Mouse (Mus musculus): ENCODE results near the gene Hfe2.

Gene Hfe2

DNA sequence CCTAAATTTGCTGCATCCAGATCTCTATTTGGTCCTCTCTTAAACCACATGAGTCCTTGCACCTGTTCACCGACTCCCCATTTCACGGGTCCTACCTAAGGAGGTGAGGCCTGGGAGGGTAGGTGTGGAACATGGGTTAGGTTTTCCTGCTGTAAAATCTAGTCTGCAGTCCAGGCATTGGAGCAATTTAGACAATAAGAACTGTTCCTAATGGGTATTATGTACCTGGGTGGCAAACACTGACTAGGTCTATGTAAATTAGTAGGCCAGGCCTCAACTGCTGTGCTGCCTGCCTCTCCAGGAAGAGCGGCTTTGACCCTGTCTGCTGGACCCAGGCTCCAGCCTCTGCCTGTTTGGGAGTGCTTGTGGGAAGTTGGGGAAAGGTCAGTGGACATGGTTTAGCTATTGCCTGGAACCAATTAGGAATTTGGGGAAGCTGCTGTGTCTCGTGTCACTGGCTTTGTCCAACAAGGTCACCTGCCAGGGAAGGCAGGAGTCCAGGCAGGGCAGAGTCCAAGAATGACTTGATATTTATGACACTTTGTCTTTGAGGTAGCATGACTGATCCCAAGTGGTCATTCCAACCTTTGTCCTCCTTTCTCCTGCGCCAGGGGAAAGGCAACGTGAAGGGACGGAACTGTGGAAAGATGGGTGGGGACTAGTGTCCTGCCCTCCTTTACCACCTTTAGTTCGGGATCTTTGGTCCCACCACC is 50.5 kb downstream of the Hfe2 start:
- no peak for DNase-seq (ENCODE audit: low spot score)

DNA sequence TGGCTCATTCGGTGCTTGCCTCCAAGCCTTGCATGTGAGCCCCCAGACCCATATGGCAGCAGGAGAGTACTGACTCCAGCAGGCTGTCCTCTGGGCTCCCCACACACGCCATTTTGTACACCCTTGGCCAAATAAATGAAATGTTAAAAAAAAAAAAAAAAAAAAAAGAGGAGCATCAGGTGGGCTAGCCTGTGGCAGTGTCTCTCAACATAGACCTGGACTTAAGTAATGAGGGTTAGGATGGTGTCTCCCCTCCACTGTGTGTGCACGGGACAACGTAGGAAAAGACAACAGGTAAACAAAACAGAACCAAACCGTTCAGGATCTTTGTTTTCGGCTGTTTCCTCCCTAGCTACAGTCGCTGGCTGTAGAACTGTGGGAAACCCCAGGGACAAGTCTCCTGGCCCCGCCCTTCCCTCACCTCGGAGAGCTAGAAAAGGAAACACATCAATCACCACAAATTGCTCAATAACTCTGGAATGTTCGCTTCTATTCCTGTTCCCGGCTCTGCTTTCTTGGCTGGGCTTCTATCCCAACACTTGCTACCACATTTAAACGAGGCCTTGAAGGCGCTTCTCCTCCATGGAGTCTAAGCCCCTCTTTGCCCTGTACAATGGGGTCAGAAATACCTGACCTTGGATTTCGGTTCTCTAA is 51.2 kb downstream of the Hfe2 start:
- no peak for DNase-seq (ENCODE audit: low spot score)

DNA sequence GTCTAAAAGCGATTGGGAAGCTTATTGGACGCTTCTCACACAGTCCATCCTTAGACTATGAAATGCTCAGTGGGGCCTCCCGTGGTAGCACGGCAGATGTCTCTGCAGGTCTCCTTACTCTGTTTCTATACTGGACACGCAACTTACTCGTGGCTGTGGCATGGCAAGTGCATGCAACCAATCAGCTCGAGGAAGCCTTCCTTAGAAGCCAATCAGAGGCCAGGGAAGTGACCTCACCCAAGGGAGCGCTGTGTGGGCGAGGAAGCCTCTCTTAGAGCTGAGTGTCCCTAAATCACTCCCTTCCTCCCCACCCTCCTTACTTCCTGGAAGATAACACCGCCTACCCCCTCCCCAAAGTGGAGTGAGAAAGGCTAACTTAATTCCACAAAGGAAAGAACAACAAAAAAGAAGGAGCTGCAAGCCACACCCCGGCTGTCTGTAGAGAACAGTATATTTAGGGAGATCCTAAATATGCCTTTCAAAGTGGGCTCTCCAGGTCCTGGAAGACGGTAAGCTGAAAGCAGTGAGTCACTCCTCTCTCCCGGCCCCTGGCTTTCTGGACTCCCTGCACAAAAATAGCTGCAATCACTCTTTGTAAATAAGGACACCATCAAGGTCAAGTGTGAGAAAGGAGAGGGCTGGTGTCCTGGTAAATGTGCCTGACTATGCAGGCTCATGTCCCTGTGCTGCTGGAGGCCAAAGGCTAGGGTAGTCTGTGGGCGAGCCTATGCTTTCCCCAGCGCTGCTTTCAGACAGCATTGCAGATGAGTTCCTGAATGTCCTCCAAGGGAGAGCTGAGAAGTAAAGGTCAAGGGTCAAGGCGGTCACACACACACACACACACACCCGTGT is 51.9 kb downstream of the Hfe2 start, which contains the start of gene Gm16253:
Gene Gm16253 (plus strand): TSS at position 295 of the 852 bp plus-strand sequence.
- DNase-seq (ENCODE audit: low spot score), result peak; percentile 89

DNA sequence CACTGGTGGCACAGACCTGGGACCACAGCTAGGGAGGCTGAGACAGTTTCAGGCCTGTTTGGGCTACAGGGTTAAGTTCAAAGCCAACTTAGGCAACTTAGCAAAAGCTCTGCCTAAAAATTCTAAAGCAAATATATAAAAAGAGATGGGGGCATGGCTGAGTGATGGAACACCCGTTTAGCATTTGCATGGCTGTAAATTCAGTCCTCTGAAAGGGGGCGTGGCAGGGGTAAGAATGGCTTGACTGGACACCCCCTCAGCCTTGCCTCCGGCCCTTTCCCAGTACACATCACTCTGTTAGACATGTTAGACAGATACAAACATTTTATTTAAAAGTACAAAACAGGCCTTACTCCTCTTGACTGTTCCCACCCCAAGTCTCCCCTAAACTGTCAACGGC is 52.6 kb downstream of the Hfe2 start:
- no peak for DNase-seq (ENCODE audit: low spot score)
